Mouse (Mus musculus) heart, postnatal 0 days (tissue): ENCODE results near the gene Ppil6.

Experiments used
- CTCF ChIP-seq: IDR thresholded peaks from 2 replicates; pipeline ENCODE4 v1.5.1; 2016; ENCODE audit warnings: antibody characterized with exemption, control low read depth, low read depth
- EP300 ChIP-seq: IDR thresholded peaks from 2 replicates; pipeline ENCODE4 v1.6.1; 2016; ENCODE audit warnings: antibody characterized with exemption, low read depth

DNA sequence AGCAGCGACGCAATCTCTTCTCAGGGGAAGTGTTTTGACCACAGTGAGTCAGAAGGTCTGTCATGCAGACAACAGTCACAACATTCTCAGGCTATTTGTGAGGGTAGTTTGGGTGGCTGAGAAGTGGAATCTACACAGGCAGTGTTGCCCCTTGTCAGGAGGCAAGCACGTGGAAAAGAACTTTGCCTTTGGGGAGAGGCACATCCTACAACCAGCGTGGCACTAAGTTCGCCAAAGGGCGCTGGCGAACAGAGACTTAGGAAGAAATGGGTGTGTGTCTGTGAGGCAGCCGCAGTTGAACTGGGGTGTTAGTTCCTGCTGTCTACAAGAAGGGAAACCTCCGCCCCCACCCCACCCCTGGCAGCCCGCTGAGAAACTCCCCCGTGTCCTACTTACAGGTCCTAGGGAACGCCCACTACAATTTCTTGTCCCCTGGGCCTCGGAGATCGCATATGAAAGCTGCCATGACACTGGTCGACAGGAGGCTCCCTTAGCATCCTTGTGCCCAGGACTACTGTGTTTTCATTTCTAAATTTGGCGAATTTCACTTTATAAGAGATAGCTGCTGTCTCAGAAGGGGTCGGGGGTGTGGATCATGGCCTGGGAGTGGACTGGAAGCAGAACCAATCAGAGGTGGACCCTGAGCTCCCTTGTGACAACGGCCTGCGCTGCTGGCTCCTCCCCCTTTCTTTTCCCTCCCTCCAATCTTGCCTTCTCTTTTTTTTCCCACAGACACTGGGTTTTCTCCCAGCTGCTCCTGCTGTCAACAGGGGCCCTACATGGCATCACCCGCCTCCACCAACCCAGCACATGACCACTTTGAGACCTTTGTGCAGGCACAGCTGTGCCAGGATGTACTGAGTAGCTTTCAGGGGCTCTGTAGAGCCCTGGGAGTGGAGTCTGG, 12.7 kb upstream of the Ppil6 start:
- TF ChIP-seq CTCF: no peak
- 0 out of 2 replicates have a peak, but pooled peaks have one; percentile 66 for TF ChIP-seq EP300
